Mouse (Mus musculus): ENCODE data around the gene Micall2. TPM values are rescaled to one million over a fixed set of nuclear protein-coding genes. Genes with fewer than 3 reads are reported as not detected.

The Micall2 gene
- polyA plus RNA-seq, 1 experiment from 2014 or later: 11.6 TPM

GRCm38 (mm10) chr5:139690791-139691190 lies 45.3 kb downstream of the Micall2 start:
- no peaks in the 10 kb centered on the region for H3K9me3 ChIP-seq (ENCODE audit: control insufficient read depth, low read length)
- peaks cover 10% of the 10 kb centered on the region; the same call in 1 of the 2 replicates for H3K4me1 ChIP-seq (ENCODE audit: control insufficient read depth, insufficient read depth, low read length)
- no peak overlapping the region for H3K9ac ChIP-seq (ENCODE audit: low read depth, low read length)
- ATAC-seq: no peak
- no peaks in the 10 kb centered on the region for H3K36me3 ChIP-seq (ENCODE audit: control insufficient read depth, insufficient read depth, low read length)
- H3K27ac ChIP-seq (ENCODE audit: low read length): no peak overlapping the region
- WGBS: 77% methylated on average over 9 of the region's 9 CpGs
- no peak overlapping the region for H3K4me2 ChIP-seq (ENCODE audit: low read depth, low read length)
- no peaks in the 10 kb centered on the region for H3K27me3 ChIP-seq (replicated peaks; ENCODE audit: control insufficient read depth, insufficient read depth, low read length)
- no peak overlapping the region for H3K4me3 ChIP-seq (ENCODE audit: low read length)

DNA sequence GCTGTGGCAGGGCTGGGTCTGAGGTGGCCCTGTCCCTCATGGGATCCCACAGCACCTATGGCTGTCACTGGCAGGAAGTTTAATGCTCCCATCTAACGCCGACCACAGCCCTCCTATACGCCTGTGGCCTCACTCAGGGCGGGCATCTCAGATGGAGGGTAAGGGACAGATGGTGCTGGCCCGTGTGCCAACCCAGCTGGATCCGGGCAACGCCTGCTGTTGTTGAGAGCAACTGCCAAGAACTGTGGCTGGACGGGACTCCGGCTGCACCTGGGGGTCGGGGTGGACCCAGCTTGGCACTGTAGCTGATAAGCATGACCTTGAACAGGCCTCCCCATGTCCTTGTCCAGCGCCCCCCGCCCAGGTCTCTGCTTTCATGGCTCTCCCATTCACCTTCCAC lies 47.8 kb downstream of the Micall2 start:
- 0 out of 2 replicates have a peak, but pooled peaks cover 4% of the 10 kb centered on the region for H3K4me1 ChIP-seq (ENCODE audit: control insufficient read depth, insufficient read depth, low read length)
- WGBS: 76% methylated on average over 12 of the region's 12 CpGs
- no peak overlapping the region for H3K27ac ChIP-seq (ENCODE audit: low read length)
- H3K9ac ChIP-seq (ENCODE audit: low read depth, low read length): no peak overlapping the region
- H3K9me3 ChIP-seq (ENCODE audit: control insufficient read depth, low read length): no peaks in the 10 kb centered on the region
- ATAC-seq: no peak
- H3K4me2 ChIP-seq (ENCODE audit: low read depth, low read length): no peak overlapping the region
- no peak overlapping the region for H3K4me3 ChIP-seq (ENCODE audit: low read length)
- peaks cover 16% of the 10 kb centered on the region for H3K27me3 ChIP-seq (replicated peaks; ENCODE audit: control insufficient read depth, insufficient read depth, low read length)
- H3K36me3 ChIP-seq (ENCODE audit: control insufficient read depth, insufficient read depth, low read length): no peaks in the 10 kb centered on the region

DNA sequence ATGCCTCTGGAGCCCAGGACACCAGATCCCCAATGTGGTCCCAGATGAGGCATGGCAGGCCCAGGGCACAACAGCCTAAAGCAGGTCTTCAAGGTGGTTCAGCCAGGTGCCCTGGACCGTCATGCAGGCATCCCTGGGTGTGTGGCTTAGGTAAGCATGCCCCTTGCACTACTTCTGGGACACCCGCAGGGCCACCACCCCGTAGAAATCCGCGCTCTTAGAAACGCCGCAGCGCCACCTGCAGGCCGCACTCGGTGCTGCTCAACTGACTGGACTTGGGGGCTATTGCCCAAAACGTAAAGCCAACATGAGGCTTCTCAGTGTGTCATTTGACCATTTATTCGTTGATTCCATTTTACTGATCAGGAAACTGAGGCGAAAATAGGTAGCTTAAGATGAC lies 48.5 kb downstream of the Micall2 start:
- H3K4me3 ChIP-seq (ENCODE audit: low read length): no peak overlapping the region
- H3K27me3 ChIP-seq (replicated peaks; ENCODE audit: control insufficient read depth, insufficient read depth, low read length): peaks cover 23% of the 10 kb centered on the region
- 11% methylated on average over 13 of the region's 13 CpGs for WGBS
- no peak; the same call in 1 of the 2 replicates for ATAC-seq
- no peaks in the 10 kb centered on the region for H3K9me3 ChIP-seq (ENCODE audit: control insufficient read depth, low read length)
- 0 out of 2 replicates have a peak, but pooled peaks cover 4% of the 10 kb centered on the region for H3K4me1 ChIP-seq (ENCODE audit: control insufficient read depth, insufficient read depth, low read length)
- no peak overlapping the region for H3K27ac ChIP-seq (ENCODE audit: low read length)
- H3K36me3 ChIP-seq (ENCODE audit: control insufficient read depth, insufficient read depth, low read length): no peaks in the 10 kb centered on the region
- no peak overlapping the region for H3K9ac ChIP-seq (ENCODE audit: low read depth, low read length)
- H3K4me2 ChIP-seq (ENCODE audit: low read depth, low read length): no peak overlapping the region

DNA sequence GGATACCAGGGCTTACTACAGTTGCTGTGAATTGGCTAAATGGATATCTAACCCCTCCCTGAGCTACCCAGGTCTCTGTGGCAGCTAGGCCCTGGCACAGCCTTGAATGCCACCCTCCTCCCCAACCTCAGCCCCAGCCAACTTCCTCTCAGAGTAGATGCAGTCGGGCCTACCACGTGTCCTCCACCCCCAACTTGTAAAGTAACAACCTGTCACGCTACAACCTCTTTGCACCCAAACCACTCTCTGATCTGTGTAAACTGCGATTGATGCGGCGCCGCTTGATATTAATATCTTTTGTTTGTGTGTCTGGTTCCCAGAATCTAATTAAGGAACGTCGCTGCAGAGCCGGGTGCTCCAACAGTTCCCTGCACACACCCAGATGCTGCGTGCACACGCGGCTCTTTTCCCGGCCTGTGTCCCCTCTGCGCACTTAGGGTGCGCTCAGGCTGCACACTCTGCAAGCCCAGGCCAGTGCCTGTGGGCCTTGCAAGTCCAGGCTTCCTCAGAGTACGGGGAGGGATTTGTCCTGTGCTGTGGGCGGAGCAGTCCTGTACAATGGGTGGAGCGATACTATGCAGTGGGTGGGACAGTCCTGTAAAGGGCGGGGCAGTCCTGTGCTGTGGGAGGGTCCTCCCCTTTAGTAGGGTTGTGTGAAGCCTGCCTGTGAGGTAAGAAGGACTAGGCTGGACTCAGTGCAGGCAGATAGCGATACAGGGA lies 49.4 kb downstream of the Micall2 start:
- WGBS: 26% methylated on average over 21 of the region's 21 CpGs
- 0 out of 2 replicates have a peak overlapping the region, but pooled peaks have one; percentile 9 for H3K4me2 ChIP-seq (ENCODE audit: low read depth, low read length)
- H3K9ac ChIP-seq (ENCODE audit: low read depth, low read length): peak overlapping the region; percentile 33; the same call in 1 of the 2 replicates
- peaks cover 33% of the 10 kb centered on the region for H3K27me3 ChIP-seq (replicated peaks; ENCODE audit: control insufficient read depth, insufficient read depth, low read length)
- H3K27ac ChIP-seq (ENCODE audit: low read length): no peak overlapping the region
- no peak overlapping the region for H3K4me3 ChIP-seq (ENCODE audit: low read length)
- 0 out of 2 replicates have a peak, but pooled peaks cover 5% of the 10 kb centered on the region for H3K4me1 ChIP-seq (ENCODE audit: control insufficient read depth, insufficient read depth, low read length)
- ATAC-seq: peak; percentile 90
- H3K9me3 ChIP-seq (ENCODE audit: control insufficient read depth, low read length): no peaks in the 10 kb centered on the region
- no peaks in the 10 kb centered on the region for H3K36me3 ChIP-seq (ENCODE audit: control insufficient read depth, insufficient read depth, low read length)

DNA sequence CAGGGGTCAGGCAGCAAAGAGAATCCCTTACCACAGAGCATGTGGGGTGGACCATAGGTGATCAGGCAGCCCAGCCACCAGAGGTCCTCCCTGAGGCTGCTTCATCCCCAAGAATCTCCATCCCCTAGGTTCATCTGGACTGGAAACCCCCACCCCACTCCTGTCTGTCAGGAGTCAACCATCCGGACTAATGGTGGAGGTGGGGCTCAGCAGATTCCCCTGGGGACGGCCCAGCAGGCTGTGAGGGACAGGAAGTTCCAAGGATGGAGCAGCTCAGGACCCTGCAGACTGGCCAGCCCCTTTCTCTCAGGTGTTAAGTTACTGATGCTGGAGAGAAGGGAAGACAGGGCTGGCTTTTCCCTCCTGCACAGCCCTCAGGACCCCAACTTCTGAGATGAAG lies 52.9 kb downstream of the Micall2 start:
- Histone ChIP-seq H3K27me3 (replicated peaks; ENCODE audit: control insufficient read depth, insufficient read depth, low read length) (peaks cover 38% of the 10 kb centered on the region), H3K27ac (ENCODE audit: low read length) (no peak overlapping the region), H3K4me2 (ENCODE audit: low read depth, low read length) (no peak overlapping the region), H3K9ac (ENCODE audit: low read depth, low read length) (no peak overlapping the region), H3K36me3 (ENCODE audit: control insufficient read depth, insufficient read depth, low read length) (no peaks in the 10 kb centered on the region), H3K4me1 (ENCODE audit: control insufficient read depth, insufficient read depth, low read length) (0 out of 2 replicates have a peak, but pooled peaks cover 7% of the 10 kb centered on the region), H3K9me3 (ENCODE audit: control insufficient read depth, low read length) (no peaks in the 10 kb centered on the region), H3K4me3 (ENCODE audit: low read length) (no peak overlapping the region)
- 4% methylated on average over 2 of the region's 2 CpGs for WGBS
- no peak for ATAC-seq

DNA sequence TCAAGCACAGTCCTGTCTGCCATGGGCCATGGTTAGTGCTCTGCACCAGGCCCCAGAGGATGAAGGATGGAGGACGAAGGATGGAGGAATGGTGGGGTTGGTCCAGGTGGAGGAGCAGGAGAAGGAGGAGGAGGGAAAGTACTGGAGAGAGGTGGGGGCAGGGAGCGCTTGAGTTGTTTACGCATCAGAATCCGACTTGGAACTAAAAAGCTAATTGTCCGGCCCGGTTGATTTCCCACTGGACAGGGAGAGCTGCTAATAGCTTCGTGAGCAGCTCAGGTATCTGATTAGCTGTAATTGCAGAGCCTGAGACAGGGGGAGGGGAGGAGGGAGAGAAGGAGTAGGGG lies 53.5 kb downstream of the Micall2 start:
- Histone ChIP-seq H3K36me3 (ENCODE audit: control insufficient read depth, insufficient read depth, low read length) (no peaks in the 10 kb centered on the region), H3K27me3 (replicated peaks; ENCODE audit: control insufficient read depth, insufficient read depth, low read length) (peaks cover 38% of the 10 kb centered on the region), H3K4me1 (ENCODE audit: control insufficient read depth, insufficient read depth, low read length) (0 out of 2 replicates have a peak, but pooled peaks cover 7% of the 10 kb centered on the region), H3K9ac (ENCODE audit: low read depth, low read length) (no peak overlapping the region), H3K27ac (ENCODE audit: low read length) (no peak overlapping the region), H3K9me3 (ENCODE audit: control insufficient read depth, low read length) (no peaks in the 10 kb centered on the region), H3K4me2 (ENCODE audit: low read depth, low read length) (no peak overlapping the region), H3K4me3 (ENCODE audit: low read length) (no peak overlapping the region)
- 8% methylated on average over 7 of the region's 7 CpGs for whole genome bisulfite sequencing
- ATAC-seq: no peak

DNA sequence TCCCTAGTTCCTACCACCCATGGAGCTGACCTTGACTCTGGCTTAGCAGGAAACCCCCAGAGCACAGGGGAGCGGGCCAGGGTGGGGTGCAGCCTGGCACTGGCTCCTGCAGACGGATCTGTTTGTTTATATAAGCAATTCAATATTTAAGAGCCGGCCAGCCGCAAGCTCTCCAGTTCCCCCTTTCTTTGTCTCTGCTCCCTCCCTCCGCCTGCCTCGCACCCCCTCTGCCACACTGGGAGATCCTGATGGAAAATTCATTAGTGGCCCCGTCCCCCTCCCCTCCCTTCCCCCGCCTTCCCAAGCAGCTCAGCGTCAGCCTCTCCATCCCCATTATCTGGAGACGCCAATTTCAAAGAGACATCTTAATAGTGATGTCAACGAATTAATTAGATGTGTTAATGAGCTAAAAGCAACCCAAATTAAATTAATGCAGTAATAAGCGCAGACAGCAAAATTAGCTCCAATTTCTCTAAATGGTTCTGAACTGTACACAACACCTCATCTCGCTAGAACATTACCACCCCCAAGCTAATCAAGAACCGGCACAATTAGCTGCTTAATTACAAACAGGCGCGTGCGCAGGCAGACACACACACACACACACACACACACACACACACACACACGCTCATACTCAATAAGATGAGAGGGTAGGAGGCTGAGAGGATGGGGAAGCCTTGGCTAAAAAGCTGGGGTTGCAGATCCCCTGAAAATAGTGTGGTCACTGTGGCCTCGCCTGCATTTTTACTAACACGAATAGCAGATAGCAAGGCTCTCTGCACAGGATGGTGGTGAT lies 54.1 kb downstream of the Micall2 start:
- Histone ChIP-seq H3K36me3 (ENCODE audit: control insufficient read depth, insufficient read depth, low read length) (no peaks in the 10 kb centered on the region), H3K4me3 (ENCODE audit: low read length) (no peak overlapping the region), H3K4me2 (ENCODE audit: low read depth, low read length) (no peak overlapping the region), H3K9ac (ENCODE audit: low read depth, low read length) (no peak overlapping the region), H3K27ac (ENCODE audit: low read length) (no peak overlapping the region), H3K27me3 (replicated peaks; ENCODE audit: control insufficient read depth, insufficient read depth, low read length) (peaks cover 38% of the 10 kb centered on the region), H3K9me3 (ENCODE audit: control insufficient read depth, low read length) (no peaks in the 10 kb centered on the region), H3K4me1 (ENCODE audit: control insufficient read depth, insufficient read depth, low read length) (0 out of 2 replicates have a peak, but pooled peaks cover 7% of the 10 kb centered on the region)
- ATAC-seq: no peak
- WGBS: 7% methylated on average over 20 of the region's 20 CpGs

- Histone ChIP-seq H3K9ac (ENCODE audit: low read depth, low read length) (no peak overlapping the region), H3K4me3 (ENCODE audit: low read length) (no peak overlapping the region), H3K27me3 (replicated peaks; ENCODE audit: control insufficient read depth, insufficient read depth, low read length) (peaks cover 21% of the 10 kb centered on the region), H3K9me3 (ENCODE audit: control insufficient read depth, low read length) (no peaks in the 10 kb centered on the region), H3K4me2 (ENCODE audit: low read depth, low read length) (no peak overlapping the region), H3K36me3 (ENCODE audit: control insufficient read depth, insufficient read depth, low read length) (no peaks in the 10 kb centered on the region), H3K4me1 (ENCODE audit: control insufficient read depth, insufficient read depth, low read length) (no peaks in the 10 kb centered on the region), H3K27ac (ENCODE audit: low read length) (no peak overlapping the region)
- no peak for ATAC-seq
Observed at GRCm38 (mm10) chr5:139675707-139675967, 60.5 kb downstream of the Micall2 start.

DNA sequence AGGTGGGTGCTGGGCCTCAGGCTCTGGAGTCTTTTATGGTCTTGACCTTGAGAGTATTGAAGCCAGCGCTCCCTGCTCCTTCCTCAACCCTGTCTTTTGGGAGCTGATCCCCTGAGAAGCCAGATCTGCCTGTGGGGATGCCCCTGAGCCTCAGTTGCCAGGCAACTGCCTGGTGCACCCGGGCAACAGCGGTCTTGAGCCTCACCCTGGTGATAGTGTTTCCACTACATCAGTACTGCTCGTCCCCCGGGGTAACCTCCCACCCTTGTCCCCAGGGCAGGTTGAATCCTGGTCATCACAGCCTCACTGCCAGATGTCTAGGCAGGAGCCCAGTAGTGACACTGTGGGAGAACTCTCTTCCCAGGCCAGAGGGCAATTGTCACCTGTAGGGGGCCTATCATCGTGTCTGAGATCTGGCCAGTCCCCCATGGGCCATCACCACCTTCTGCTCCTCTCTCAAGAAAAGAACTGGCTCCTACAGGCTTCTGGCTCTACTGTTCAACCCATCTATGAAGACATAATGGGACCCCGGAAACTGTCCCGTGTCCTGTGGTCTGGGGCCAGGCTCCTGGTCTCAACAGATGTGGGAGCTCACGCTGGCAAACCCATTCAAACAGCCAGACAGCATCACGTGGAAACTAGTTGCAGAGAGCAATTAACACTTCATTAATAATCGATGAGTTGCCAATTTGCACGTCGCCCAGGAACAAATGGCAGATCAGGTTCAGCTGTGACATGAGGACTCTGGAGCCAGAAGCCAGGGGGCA lies 61.0 kb downstream of the Micall2 start:
- H3K9ac ChIP-seq (ENCODE audit: low read depth, low read length): no peak overlapping the region
- no peak overlapping the region for H3K4me2 ChIP-seq (ENCODE audit: low read depth, low read length)
- no peak for ATAC-seq
- H3K36me3 ChIP-seq (ENCODE audit: control insufficient read depth, insufficient read depth, low read length): no peaks in the 10 kb centered on the region
- H3K9me3 ChIP-seq (ENCODE audit: control insufficient read depth, low read length): no peaks in the 10 kb centered on the region
- 29% methylated on average over 13 of the region's 13 CpGs for WGBS
- no peak overlapping the region for H3K27ac ChIP-seq (ENCODE audit: low read length)
- peaks cover 23% of the 10 kb centered on the region for H3K27me3 ChIP-seq (replicated peaks; ENCODE audit: control insufficient read depth, insufficient read depth, low read length)
- no peaks in the 10 kb centered on the region for H3K4me1 ChIP-seq (ENCODE audit: control insufficient read depth, insufficient read depth, low read length)
- H3K4me3 ChIP-seq (ENCODE audit: low read length): no peak overlapping the region
